Mouse (Mus musculus): Measurements from ENCODE around the gene Dnajc13.

The Dnajc13 gene

GRCm38 (mm10) chr9:104109151-104109550 lies 153.6 kb downstream of the Dnajc13 start:
- no peak for DNase-seq (ENCODE audit: low spot score)

- no peak for DNase-seq (ENCODE audit: low spot score)
Measured at GRCm38 (mm10) chr9:104108571-104109143, 154.1 kb downstream of the Dnajc13 start.

GRCm38 (mm10) chr9:104107482-104107881 lies 155.2 kb downstream of the Dnajc13 start:
- no peak for DNase-seq (ENCODE audit: low spot score)

- DNase-seq (ENCODE audit: low spot score) = no peak
Measured at GRCm38 (mm10) chr9:104106930-104107329, 155.8 kb downstream of the Dnajc13 start.

GRCm38 (mm10) chr9:104104986-104105385 lies 157.7 kb downstream of the Dnajc13 start:
- DNase-seq (ENCODE audit: low spot score) = no peak

- no peak for DNase-seq (ENCODE audit: low spot score)
Measured at GRCm38 (mm10) chr9:104102901-104103300, 159.8 kb downstream of the Dnajc13 start.

GRCm38 (mm10) chr9:104102301-104102700 lies 160.4 kb downstream of the Dnajc13 start:
- no peak for DNase-seq (ENCODE audit: low spot score)

GRCm38 (mm10) chr9:104101458-104101857 lies 161.3 kb downstream of the Dnajc13 start:
- DNase-seq (ENCODE audit: low spot score) = no peak

All from left cerebral cortex, adult 11 months (tissue).